Mouse (Mus musculus): ENCODE data around the gene Lmbr1. TPM values are rescaled to one million over a fixed set of nuclear protein-coding genes. Genes with fewer than 3 reads are reported as not detected.
"Not testable (repeated sequence)": the region's sequence is repeated elsewhere in the genome, so short reads cannot be mapped to it uniquely, and the experiment has no call there.

Lmbr1 gene
- total RNA-seq (2012; rRNA removed) (not detected in 2 replicates), total RNA-seq (2014; rRNA removed) (not detected in 2 replicates), polyA plus RNA-seq (2012; ENCODE audit: insufficient read length, low read depth) (not detected in 2 replicates)

DNA sequence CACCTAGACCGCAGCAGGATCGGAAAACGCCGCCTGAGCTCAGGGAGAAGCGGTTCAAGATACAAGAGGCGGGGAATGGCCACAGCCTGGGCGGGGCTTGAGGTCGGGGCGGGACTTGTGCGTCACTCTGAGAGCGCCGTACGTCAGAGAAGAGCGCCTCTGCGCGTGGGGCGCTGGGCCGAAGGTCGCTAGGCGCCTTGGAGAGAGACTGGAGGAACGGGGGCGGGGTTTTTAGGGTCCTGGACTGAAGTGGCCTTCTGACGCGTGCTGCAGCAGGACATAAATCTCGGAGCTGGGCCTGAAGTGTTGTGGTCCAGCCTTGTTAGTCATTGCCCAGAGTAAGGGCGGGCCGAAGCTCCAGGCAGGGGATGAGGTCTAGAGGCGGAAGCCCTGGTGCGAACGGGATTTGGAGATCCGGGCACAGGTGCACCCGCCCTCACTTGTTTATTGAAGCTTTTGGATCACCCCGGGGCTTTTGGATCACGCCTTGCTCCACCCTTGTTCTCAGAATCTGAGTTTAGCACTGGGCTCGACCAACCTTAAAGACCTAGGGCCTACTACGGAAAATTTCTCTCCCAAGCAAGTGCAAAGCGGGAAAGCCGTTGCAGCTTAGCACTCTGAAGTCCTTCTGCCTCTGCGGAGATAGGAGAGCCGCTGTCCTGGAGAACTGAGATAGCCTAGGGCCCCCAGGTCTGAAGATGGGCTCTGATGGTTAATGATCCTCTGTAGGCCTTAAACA, at the start of gene Lmbr1:
Gene Lmbr1, minus strand, starts transcription at position 93 of the 739 bp plus-strand sequence.
- TF ChIP-seq TCF12 (IDR thresholded peaks at IDR 0.05; ENCODE audit: low read depth, low read length), result no peak
- TF ChIP-seq SIN3A (IDR thresholded peaks at IDR 0.05; ENCODE audit: low read length), result no peak
- no peak for TF ChIP-seq ETS1 (conservative IDR thresholded peaks at IDR 0.05; ENCODE audit: low read depth, low read length)
- no peak for TF ChIP-seq RCOR1 (conservative IDR thresholded peaks at IDR 0.05; ENCODE audit: low read depth, low read length)
- no peak for TF ChIP-seq UBTF (IDR thresholded peaks at IDR 0.05; ENCODE audit: low read depth, low read length)
- no peak for TF ChIP-seq CHD1 (IDR thresholded peaks at IDR 0.05; ENCODE audit: low read depth, low read length)
- no peak for TF ChIP-seq E2F4 (IDR thresholded peaks at IDR 0.05; ENCODE audit: insufficient replicate concordance, low read depth, low read length)
- TF ChIP-seq MXI1 (IDR thresholded peaks at IDR 0.05; ENCODE audit: low read depth, low read length), result no peak
- no peak for TF ChIP-seq JUND (conservative IDR thresholded peaks at IDR 0.05; ENCODE audit: low read depth, low read length)
- TF ChIP-seq CHD2 (IDR thresholded peaks at IDR 0.05; ENCODE audit: low read length), result no peak
- Histone ChIP-seq H3K36me3 (replicated peaks in 1 of 2; ENCODE audit: control insufficient read depth in 1 of 2, insufficient read depth in 1 of 2, low read length in 1 of 2) (no peaks in the 10 kb centered on the region), H3K9ac (ENCODE audit: insufficient read depth, low read depth) (no peak within 1 kb of the TSS), H3K4me3 (replicated peaks in 1 of 3; ENCODE audit: low read depth in 2 of 3, low read length in 2 of 3, poor library complexity in 1 of 3) (no peak within 1 kb of the TSS), H3K27ac (ENCODE audit: insufficient read depth, low read depth) (no peak within 1 kb of the TSS), H3K4me2 (ENCODE audit: insufficient read depth, low read depth, poor library complexity, severe bottlenecking) (no peak within 1 kb of the TSS), H3K27me3 (replicated peaks) (no peaks in the 10 kb centered on the region), H3K4me1 (ENCODE audit: control insufficient read depth in 1 of 2, insufficient read depth in 2 of 2) (no peaks in the 10 kb centered on the region), H3K79me2 (replicated peaks; ENCODE audit: control insufficient read depth, extremely low read depth, insufficient read depth, poor library complexity, severe bottlenecking) (no peaks in the 10 kb centered on the region), H3K9me3 (replicated peaks; ENCODE audit: low read length) (no peaks in the 10 kb centered on the region)
- in situ Hi-C loops (cut with MboI; ENCODE audit: low pct_ligation_motif_present, low pct_unique_long_range_greater_than_20kb, low sequenced_read_pairs) (no loop called here), dilution Hi-C loops (cut with MboI; ENCODE audit: extremely low pct_ligation_motif_present, extremely low pct_unique_long_range_greater_than_20kb, low sequenced_read_pairs) (no loop called here)
- DNase-seq (ENCODE audit: extremely low read depth), result no peak

DNA sequence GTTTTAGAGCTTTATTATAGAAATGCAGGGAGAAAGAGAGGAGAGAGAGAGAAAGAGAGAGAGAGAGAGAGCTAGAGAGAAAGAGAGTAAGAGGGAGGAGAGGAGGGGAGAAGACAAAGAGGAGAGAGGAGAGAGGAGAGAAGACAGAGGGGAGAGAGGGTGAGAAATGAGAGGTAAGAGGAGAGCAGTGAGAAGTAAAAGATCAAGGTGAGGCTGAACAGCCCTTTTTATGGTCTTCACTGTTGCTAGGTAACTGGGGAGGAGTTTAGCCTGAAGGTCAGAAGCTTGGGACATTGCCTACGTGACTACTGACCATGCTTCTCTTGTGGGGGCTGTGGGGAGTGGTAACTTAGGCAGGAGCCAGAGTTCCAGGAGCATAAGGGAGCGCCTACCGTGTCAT, 45.1 kb upstream of the Lmbr1 start:
- H3K27me3 ChIP-seq (replicated peaks); DNase-seq (ENCODE audit: extremely low read depth); H3K9me3 ChIP-seq (replicated peaks; ENCODE audit: low read length); H3K4me1 ChIP-seq (ENCODE audit: control insufficient read depth in 1 of 2, insufficient read depth in 2 of 2); H3K27ac ChIP-seq (ENCODE audit: insufficient read depth, low read depth); H3K4me3 ChIP-seq (replicated peaks in 1 of 3; ENCODE audit: low read depth in 2 of 3, low read length in 2 of 3, poor library complexity in 1 of 3); H3K9ac ChIP-seq (ENCODE audit: insufficient read depth, low read depth); H3K4me2 ChIP-seq (ENCODE audit: insufficient read depth, low read depth, poor library complexity, severe bottlenecking); H3K79me2 ChIP-seq (replicated peaks; ENCODE audit: control insufficient read depth, extremely low read depth, insufficient read depth, poor library complexity, severe bottlenecking); dilution Hi-C loops (cut with MboI; ENCODE audit: extremely low pct_ligation_motif_present, extremely low pct_unique_long_range_greater_than_20kb, low sequenced_read_pairs); H3K36me3 ChIP-seq (replicated peaks in 1 of 2; ENCODE audit: control insufficient read depth in 1 of 2, insufficient read depth in 1 of 2, low read length in 1 of 2): not testable (repeated sequence)
- in situ Hi-C loops (cut with MboI; ENCODE audit: low pct_ligation_motif_present, low pct_unique_long_range_greater_than_20kb, low sequenced_read_pairs), result loop anchor here (25.0 kb wide), 1 partner anchor 664 kb away; no protein-coding TSS in a partner anchor

DNA sequence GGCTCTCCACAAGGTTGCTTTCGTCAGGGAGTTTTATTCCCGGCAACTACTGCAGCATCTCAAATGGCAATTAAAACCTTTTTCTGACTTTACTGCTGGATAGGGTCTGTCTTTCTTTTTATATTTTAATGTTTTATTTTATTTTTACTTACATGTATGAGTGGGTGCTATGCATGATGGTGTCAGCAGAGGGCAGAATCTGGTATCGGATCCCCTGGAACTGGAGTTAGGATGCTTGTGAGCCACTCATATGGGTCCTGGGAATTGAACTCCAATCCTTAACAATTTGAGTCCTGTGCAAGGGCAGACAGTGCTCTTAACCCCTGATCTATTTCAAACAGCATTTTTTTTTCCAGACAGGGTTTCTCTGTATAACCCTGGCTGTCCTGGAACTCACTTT, 34.9 kb upstream of the Lmbr1 start:
- no peaks in the 10 kb centered on the region for H3K9me3 ChIP-seq (replicated peaks; ENCODE audit: low read length)
- no peak for DNase-seq (ENCODE audit: extremely low read depth)
- in situ Hi-C loops (cut with MboI; ENCODE audit: low pct_ligation_motif_present, low pct_unique_long_range_greater_than_20kb, low sequenced_read_pairs) (loop anchor here (25.0 kb wide), 1 partner anchor 674 kb away; no protein-coding TSS in a partner anchor), dilution Hi-C loops (cut with MboI; ENCODE audit: extremely low pct_ligation_motif_present, extremely low pct_unique_long_range_greater_than_20kb, low sequenced_read_pairs) (no loop called here)
- no peak overlapping the region for H3K4me2 ChIP-seq (ENCODE audit: insufficient read depth, low read depth, poor library complexity, severe bottlenecking)
- no peak overlapping the region for H3K9ac ChIP-seq (ENCODE audit: insufficient read depth, low read depth)
- H3K27ac ChIP-seq (ENCODE audit: insufficient read depth, low read depth), result no peak overlapping the region
- no peaks in the 10 kb centered on the region for H3K4me1 ChIP-seq (ENCODE audit: control insufficient read depth in 1 of 2, insufficient read depth in 2 of 2)
- no peaks in the 10 kb centered on the region for H3K36me3 ChIP-seq (replicated peaks in 1 of 2; ENCODE audit: control insufficient read depth in 1 of 2, insufficient read depth in 1 of 2, low read length in 1 of 2)
- H3K4me3 ChIP-seq (replicated peaks in 1 of 3; ENCODE audit: low read depth in 2 of 3, low read length in 2 of 3, poor library complexity in 1 of 3), result no peak overlapping the region
- no peaks in the 10 kb centered on the region for H3K27me3 ChIP-seq (replicated peaks)
- H3K79me2 ChIP-seq (replicated peaks; ENCODE audit: control insufficient read depth, extremely low read depth, insufficient read depth, poor library complexity, severe bottlenecking), result no peaks in the 10 kb centered on the region
- TF ChIP-seq ELF1 (IDR thresholded peaks at IDR 0.05; ENCODE audit: low read depth, low read length) (no peak), TCF12 (IDR thresholded peaks at IDR 0.05; ENCODE audit: low read depth, low read length) (no peak), POLR2AphosphoS2 (IDR thresholded peaks at IDR 0.05; ENCODE audit: low read depth, low read length) (no peak), RAD21 (IDR thresholded peaks at IDR 0.05; ENCODE audit: low read depth, low read length) (peak; percentile 16), NELFE (IDR thresholded peaks at IDR 0.05; ENCODE audit: low read depth, low read length) (no peak), JUND (conservative IDR thresholded peaks at IDR 0.05; ENCODE audit: low read depth, low read length) (no peak), KAT2A (IDR thresholded peaks at IDR 0.05; ENCODE audit: insufficient replicate concordance, low read length) (no peak), MAX (IDR thresholded peaks at IDR 0.05; ENCODE audit: low read length) (no peak), MYC (IDR thresholded peaks at IDR 0.05; ENCODE audit: low read depth, low read length) (no peak), UBTF (IDR thresholded peaks at IDR 0.05; ENCODE audit: low read depth, low read length) (no peak), CTCF (conservative IDR thresholded peaks at IDR 0.05 in 1 of 2, IDR thresholded peaks at IDR 0.05 in 1 of 2; ENCODE audit: low read depth in 2 of 2, low read length in 2 of 2) (peak in 1 of 2 experiments; percentile 49; a peak in 2 of 4 replicates), SMC3 (IDR thresholded peaks at IDR 0.05; ENCODE audit: low read depth, low read length) (peak; percentile 42), RCOR1 (conservative IDR thresholded peaks at IDR 0.05; ENCODE audit: low read depth, low read length) (no peak), EP300 (IDR thresholded peaks at IDR 0.05; ENCODE audit: low read length) (no peak), MXI1 (IDR thresholded peaks at IDR 0.05; ENCODE audit: low read depth, low read length) (no peak), E2F4 (IDR thresholded peaks at IDR 0.05; ENCODE audit: insufficient replicate concordance, low read depth, low read length) (no peak), MAZ (IDR thresholded peaks at IDR 0.05; ENCODE audit: low read depth, low read length) (no peak), SIN3A (IDR thresholded peaks at IDR 0.05; ENCODE audit: low read length) (no peak), ZNF384 (IDR thresholded peaks at IDR 0.05; ENCODE audit: low read depth, low read length) (no peak), ZC3H11A (IDR thresholded peaks at IDR 0.05; ENCODE audit: low read depth, low read length) (no peak)

Data from CH12.LX (cell line).